Mouse (Mus musculus) hindbrain, embryonic 11.5 days (tissue): ENCODE measurements around the gene Vmn1r130. TPM values are rescaled to one million over a fixed set of nuclear protein-coding genes. Genes with fewer than 3 reads are reported as not detected.
"Not testable (repeated sequence)": the region's sequence is repeated elsewhere in the genome, so short reads cannot be mapped to it uniquely, and the experiment has no call there.

Experiments used
- ATAC-seq: fragments of 200-750 bp; cut with Nextera tagmentation; 2 replicates; pipeline ENCODE4 v1.8.0; 2017; ENCODE audit warnings: mild to moderate bottlenecking, moderate TSS enrichment, moderate library complexity; ENCODE audit not compliant: low FRiP score
- DNase-seq: peaks from one replicate; pipeline ENCODE4 v3.0.0-alpha.2; 2015; ENCODE audit warnings: low spot score
- H3K27ac ChIP-seq: fragments of 300-500 bp; sonication (generic); 2 replicates; pipeline ENCODE4 v1.5.1; 2014; ENCODE audit warnings: mild to moderate bottlenecking, low read depth, low read length
- H3K27me3 ChIP-seq: fragments of 300-500 bp; sonication (generic); 2 replicates; pipeline ENCODE4 v1.6.1; 2014; ENCODE audit warnings: mild to moderate bottlenecking, low read length, moderate library complexity, mixed read lengths; ENCODE audit not compliant: control insufficient read depth, insufficient read depth
- H3K36me3 ChIP-seq: fragments of 300-500 bp; sonication (generic); 2 replicates; pipeline ENCODE4 v1.6.1; 2014; ENCODE audit warnings: mild to moderate bottlenecking, low read length, moderate library complexity, mixed read lengths; ENCODE audit not compliant: control insufficient read depth, insufficient read depth
- H3K4me1 ChIP-seq: fragments of 300-500 bp; sonication (generic); replicated peaks from 2 replicates; pipeline ENCODE4 v1.6.1; 2014; ENCODE audit warnings: low read length, mixed read lengths; ENCODE audit not compliant: control insufficient read depth, insufficient read depth
- H3K4me2 ChIP-seq: fragments of 300-500 bp; sonication (generic); replicated peaks from 2 replicates; pipeline ENCODE4 v1.6.1; 2014; ENCODE audit warnings: mild to moderate bottlenecking, low read depth, low read length
- H3K4me3 ChIP-seq: fragments of 300-500 bp; sonication (generic); 2 replicates; pipeline ENCODE4 v1.5.1; 2014; ENCODE audit warnings: low read depth, low read length
- H3K9ac ChIP-seq: fragments of 300-500 bp; sonication (generic); 2 replicates; pipeline ENCODE4 v1.6.1; 2014; ENCODE audit warnings: low read depth, low read length
- H3K9me3 ChIP-seq: fragments of 300-500 bp; sonication (generic); 2 replicates; pipeline ENCODE4 v1.6.1; 2016; ENCODE audit warnings: low read length; ENCODE audit not compliant: control insufficient read depth
- WGBS: fragments of 180-500 bp; shearing (Covaris S2); extraction: QIAGEN DNeasy Blood & Tissue Kit; methylation state at CpG from one replicate; pipeline ENCODE4 v1.1.7; 2014; 5-methylcytosine and 5-hydroxymethylcytosine counted together
- polyA plus RNA-seq: library from polyadenylated mRNA; unstranded; fragments of >200 nt; fragmentation: Nextera tagmentation; extraction: Ambion mirVana; gene quantifications from 2 replicates; pipeline ENCODE4 v1.2.1, GENCODE M21; 2014

Vmn1r130 gene
- not detected in 2 replicates for polyA plus RNA-seq

GRCm38 (mm10) chr7:21511480-21511879, at the start of gene Vmn1r130:
Gene Vmn1r130, plus strand, starts transcription at chr7:21511780.
- not testable (repeated sequence) for H3K9ac ChIP-seq, H3K36me3 ChIP-seq, H3K4me3 ChIP-seq, H3K27ac ChIP-seq, H3K4me1 ChIP-seq, DNase-seq, ATAC-seq, H3K4me2 ChIP-seq, H3K9me3 ChIP-seq, H3K27me3 ChIP-seq
- WGBS = no CpG with 5 or more reads among the region's 3 CpGs

GRCm38 (mm10) chr7:21545990-21546389, 34.4 kb downstream of the Vmn1r130 start, which contains the start of gene Vmn1r131:
Gene Vmn1r131, minus strand, starts transcription at chr7:21546090.
- not testable (repeated sequence) for H3K9me3 ChIP-seq, H3K27me3 ChIP-seq, H3K36me3 ChIP-seq, H3K4me3 ChIP-seq, H3K9ac ChIP-seq, H3K4me2 ChIP-seq, DNase-seq, H3K4me1 ChIP-seq, ATAC-seq, H3K27ac ChIP-seq
- no CpG with 5 or more reads among the region's 2 CpGs for WGBS

Other genes starting within 250 kb of the Vmn1r130 start
- gene Vmn1r125, start 239.6 kb upstream of the Vmn1r130 start, polyA plus RNA-seq = not detected in 2 replicates
- not detected in 2 replicates for gene Vmn1r126, start 210.3 kb upstream of the Vmn1r130 start, polyA plus RNA-seq
- gene Vmn1r127, start 191.9 kb upstream of the Vmn1r130 start, polyA plus RNA-seq = not detected in 2 replicates
- gene Vmn1r128, start 162.4 kb upstream of the Vmn1r130 start, polyA plus RNA-seq = not detected in 2 replicates
- gene Vmn1r129, start 150.5 kb upstream of the Vmn1r130 start, polyA plus RNA-seq = not detected in 2 replicates
- gene Gm6882, start 79.0 kb upstream of the Vmn1r130 start, polyA plus RNA-seq = not detected in 2 replicates
- gene Vmn1r131, start 34.3 kb downstream of the Vmn1r130 start, polyA plus RNA-seq = not detected in 2 replicates
- not detected in 2 replicates for gene Vmn1r132, start 102.3 kb downstream of the Vmn1r130 start, polyA plus RNA-seq
- gene Gm4175, start 249.7 kb downstream of the Vmn1r130 start, polyA plus RNA-seq = not detected in 2 replicates